Mouse (Mus musculus) ES-Bruce4 (cell line): Measurements from ENCODE around the gene Vmn1r183.
"Not testable (repeated sequence)": the region's sequence is repeated elsewhere in the genome, so short reads cannot be mapped to it uniquely, and the experiment has no call there.

Experiments
- CTCF ChIP-seq: IDR thresholded peaks from one replicate; pipeline ENCODE4 v1.8.1; 2011; ENCODE audit warnings: low read depth, low read length
- EP300 ChIP-seq: IDR thresholded peaks from 2 replicates; pipeline ENCODE4 v1.6.1; 2011; ENCODE audit warnings: low read depth, low read length; ENCODE audit not compliant: insufficient read depth
- POLR2A ChIP-seq: IDR thresholded peaks from one replicate; pipeline ENCODE4 v1.8.1; 2011; ENCODE audit warnings: low read length; ENCODE audit not compliant: insufficient read depth

GRCm38 (mm10) chr7:24074424-24074823 is 21.4 kb downstream of the Vmn1r183 start:
- TF ChIP-seq EP300, result peak; percentile 65
- TF ChIP-seq CTCF, POLR2A: not testable (repeated sequence)
